ENCODE assay signal across 14 mouse cellular contexts in the genomic region with DNA sequence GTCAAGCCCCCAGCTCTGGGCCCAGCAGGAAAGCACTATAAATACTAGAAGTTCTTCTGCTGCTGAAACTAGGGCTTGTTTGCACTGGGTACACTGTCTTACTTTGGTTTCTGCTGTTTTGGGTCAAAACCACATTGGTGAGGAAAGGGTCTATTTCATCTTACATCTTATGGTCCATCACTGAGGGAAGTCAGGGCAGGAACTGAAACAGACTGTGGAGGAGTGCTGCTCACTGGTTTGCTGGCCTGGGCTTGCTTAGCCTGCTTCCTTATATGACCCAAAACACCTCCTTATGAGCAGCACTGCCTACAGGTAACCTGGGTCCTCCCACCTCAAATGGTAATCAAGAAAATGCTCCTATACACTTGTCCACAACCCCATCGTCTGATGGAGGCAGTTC.
"Had no signal": no experiment of that assay in that cellular context is flagged by ENCODE, and none has a peak within 500 bp of the region (broad histone marks: within the 10 kb centered on the region; RNA-seq: fewer than 3 reads in every experiment).

No protein-coding gene starts in this region.

- H3K4me2 ChIP-seq: liver, embryonic 13.5 days; midbrain, embryonic 13.5 days; stomach, embryonic 15.5 days had no signal

- ATAC-seq: midbrain, embryonic 13.5 days; midbrain, embryonic 16.5 days had no signal

- H3K27me3 ChIP-seq: liver, embryonic 13.5 days; midbrain, embryonic 13.5 days; stomach, embryonic 15.5 days had no signal

- H3K9ac ChIP-seq: liver, embryonic 13.5 days; midbrain, embryonic 13.5 days; stomach, embryonic 15.5 days had no signal

- H3K36me3 ChIP-seq: midbrain, embryonic 13.5 days; stomach, embryonic 15.5 days had no signal

- H3K27ac ChIP-seq: kidney, postnatal 0 days; layer of hippocampus, adult 2 months; liver, embryonic 13.5 days; midbrain, embryonic 13.5 days; stomach, embryonic 15.5 days had no signal

- DNase-seq: kidney, adult 2 months; kidney, postnatal 25 days; layer of hippocampus, adult 9-11 months; liver, embryonic 13.5 days; lung, adult 2 months; lung, postnatal 14 days; lung, postnatal 4 days; thymus, adult 18-20 months; thymus, postnatal 36 days had no signal

- H3K4me3 ChIP-seq: layer of hippocampus, adult 2 months; liver, embryonic 13.5 days; midbrain, embryonic 13.5 days; stomach, embryonic 15.5 days had no signal

- H3K9me3 ChIP-seq: liver, embryonic 13.5 days; midbrain, embryonic 13.5 days; stomach, embryonic 15.5 days had no signal
